Mouse (Mus musculus): ENCODE data around the gene Slc3a1. TPM values are rescaled to one million over a fixed set of nuclear protein-coding genes. Genes with fewer than 3 reads are reported as not detected.

The Slc3a1 gene
- polyA plus RNA-seq, 1 experiment from 2014 or later: 121 TPM

GRCm38 (mm10) chr17:85038761-85039160 is 10.6 kb downstream of the Slc3a1 start:
- H3K9ac ChIP-seq (ENCODE audit: low read depth, low read length): no peak overlapping the region
- TF ChIP-seq CTCF (IDR thresholded peaks at IDR 0.05; ENCODE audit: low read depth): no peak
- no peak for ATAC-seq
- H3K27ac ChIP-seq (ENCODE audit: low read depth, low read length): no peak overlapping the region
- 96% methylated on average over 5 of the region's 5 CpGs for WGBS
- peaks cover 11% of the 10 kb centered on the region; the same call in 1 of the 2 replicates for H3K4me1 ChIP-seq (replicated peaks; ENCODE audit: control insufficient read depth, insufficient read depth, low read length)
- H3K27me3 ChIP-seq (replicated peaks; ENCODE audit: control insufficient read depth, insufficient read depth, low read length): no peaks in the 10 kb centered on the region
- H3K9me3 ChIP-seq (ENCODE audit: control insufficient read depth): no peaks in the 10 kb centered on the region
- H3K4me3 ChIP-seq (ENCODE audit: low read depth, low read length): no peak overlapping the region
- H3K4me2 ChIP-seq (replicated peaks; ENCODE audit: low read depth): no peak overlapping the region
- peaks cover 12% of the 10 kb centered on the region; the same call in 1 of the 2 replicates for H3K36me3 ChIP-seq (ENCODE audit: control insufficient read depth, insufficient read depth)

- whole genome bisulfite sequencing: 36% methylated on average over 7 of the region's 7 CpGs
- H3K9me3 ChIP-seq (ENCODE audit: control insufficient read depth): no peaks in the 10 kb centered on the region
- peaks cover 7% of the 10 kb centered on the region; the same call in 1 of the 2 replicates for H3K36me3 ChIP-seq (ENCODE audit: control insufficient read depth, insufficient read depth)
- no peaks in the 10 kb centered on the region for H3K27me3 ChIP-seq (replicated peaks; ENCODE audit: control insufficient read depth, insufficient read depth, low read length)
- TF ChIP-seq CTCF (IDR thresholded peaks at IDR 0.05; ENCODE audit: low read depth): no peak
- peak overlapping the region; percentile 27; the same call in 1 of the 2 replicates for H3K4me2 ChIP-seq (replicated peaks; ENCODE audit: low read depth)
- H3K9ac ChIP-seq (ENCODE audit: low read depth, low read length): no peak overlapping the region
- H3K4me1 ChIP-seq (replicated peaks; ENCODE audit: control insufficient read depth, insufficient read depth, low read length): peaks cover 11% of the 10 kb centered on the region; the same call in 1 of the 2 replicates
- peak overlapping the region; percentile 54 for H3K27ac ChIP-seq (ENCODE audit: low read depth, low read length)
- no peak overlapping the region for H3K4me3 ChIP-seq (ENCODE audit: low read depth, low read length)
- 0 out of 2 replicates have a peak, but pooled peaks have one; percentile 19 for ATAC-seq
Observed at GRCm38 (mm10) chr17:85040913-85041312, 12.7 kb downstream of the Slc3a1 start.

- Histone ChIP-seq H3K27ac (ENCODE audit: low read depth, low read length) (peak overlapping the region; percentile 71; the same call in 1 of the 2 replicates), H3K9ac (ENCODE audit: low read depth, low read length) (no peak overlapping the region), H3K36me3 (ENCODE audit: control insufficient read depth, insufficient read depth) (peaks cover 12% of the 10 kb centered on the region; the same call in 1 of the 2 replicates), H3K4me2 (replicated peaks; ENCODE audit: low read depth) (no peak overlapping the region), H3K27me3 (replicated peaks; ENCODE audit: control insufficient read depth, insufficient read depth, low read length) (no peaks in the 10 kb centered on the region), H3K9me3 (ENCODE audit: control insufficient read depth) (no peaks in the 10 kb centered on the region), H3K4me1 (replicated peaks; ENCODE audit: control insufficient read depth, insufficient read depth, low read length) (peaks cover 11% of the 10 kb centered on the region; the same call in 1 of the 2 replicates), H3K4me3 (ENCODE audit: low read depth, low read length) (no peak overlapping the region)
- TF ChIP-seq CTCF (IDR thresholded peaks at IDR 0.05; ENCODE audit: low read depth): no peak
- WGBS: 50% methylated on average over 6 of the region's 6 CpGs
- no peak for ATAC-seq
Observed at GRCm38 (mm10) chr17:85042419-85042818, 14.2 kb downstream of the Slc3a1 start.

DNA sequence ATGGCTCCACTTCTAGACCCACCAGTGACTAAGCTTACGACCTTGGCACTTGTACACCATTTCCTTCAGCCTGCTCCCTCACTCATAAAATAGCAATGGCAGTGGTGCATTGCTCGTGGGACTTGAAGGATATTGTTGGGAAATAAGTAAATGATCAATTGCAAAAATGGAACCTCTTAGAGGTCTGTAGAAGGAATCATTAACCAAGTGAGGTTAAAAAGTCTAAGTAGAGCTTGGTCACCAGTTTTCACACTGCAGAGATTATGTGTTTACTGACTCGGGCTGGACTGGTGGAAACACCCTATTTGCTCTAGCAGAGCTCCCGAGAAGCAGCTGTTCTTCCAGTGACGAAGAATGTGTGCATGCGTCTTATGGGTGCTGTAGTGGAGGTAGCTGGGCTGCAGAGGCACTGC is 15.2 kb downstream of the Slc3a1 start:
- H3K4me3 ChIP-seq (ENCODE audit: low read depth, low read length): no peak overlapping the region
- no peaks in the 10 kb centered on the region for H3K27me3 ChIP-seq (replicated peaks; ENCODE audit: control insufficient read depth, insufficient read depth, low read length)
- no peak for TF ChIP-seq CTCF (IDR thresholded peaks at IDR 0.05; ENCODE audit: low read depth)
- peaks cover 7% of the 10 kb centered on the region; the same call in 1 of the 2 replicates for H3K36me3 ChIP-seq (ENCODE audit: control insufficient read depth, insufficient read depth)
- H3K4me1 ChIP-seq (replicated peaks; ENCODE audit: control insufficient read depth, insufficient read depth, low read length): peaks cover 11% of the 10 kb centered on the region; the same call in 1 of the 2 replicates
- peak overlapping the region; percentile 71 for H3K27ac ChIP-seq (ENCODE audit: low read depth, low read length)
- H3K9me3 ChIP-seq (ENCODE audit: control insufficient read depth): no peaks in the 10 kb centered on the region
- 32% methylated on average over 6 of the region's 6 CpGs for WGBS
- H3K9ac ChIP-seq (ENCODE audit: low read depth, low read length): no peak overlapping the region
- no peak overlapping the region for H3K4me2 ChIP-seq (replicated peaks; ENCODE audit: low read depth)
- peak; percentile 89 for ATAC-seq

GRCm38 (mm10) chr17:85044466-85044865 is 16.3 kb downstream of the Slc3a1 start:
- no peaks in the 10 kb centered on the region for H3K27me3 ChIP-seq (replicated peaks; ENCODE audit: control insufficient read depth, insufficient read depth, low read length)
- TF ChIP-seq CTCF (IDR thresholded peaks at IDR 0.05; ENCODE audit: low read depth): no peak
- H3K9me3 ChIP-seq (ENCODE audit: control insufficient read depth): no peaks in the 10 kb centered on the region
- H3K27ac ChIP-seq (ENCODE audit: low read depth, low read length): 0 out of 2 replicates have a peak overlapping the region, but pooled peaks have one; percentile 55
- H3K9ac ChIP-seq (ENCODE audit: low read depth, low read length): no peak overlapping the region
- peaks cover 5% of the 10 kb centered on the region; the same call in 1 of the 2 replicates for H3K36me3 ChIP-seq (ENCODE audit: control insufficient read depth, insufficient read depth)
- 74% methylated on average over 5 of the region's 5 CpGs for WGBS
- ATAC-seq: no peak
- H3K4me3 ChIP-seq (ENCODE audit: low read depth, low read length): no peak overlapping the region
- H3K4me1 ChIP-seq (replicated peaks; ENCODE audit: control insufficient read depth, insufficient read depth, low read length): peaks cover 11% of the 10 kb centered on the region; the same call in 1 of the 2 replicates
- H3K4me2 ChIP-seq (replicated peaks; ENCODE audit: low read depth): no peak overlapping the region

DNA sequence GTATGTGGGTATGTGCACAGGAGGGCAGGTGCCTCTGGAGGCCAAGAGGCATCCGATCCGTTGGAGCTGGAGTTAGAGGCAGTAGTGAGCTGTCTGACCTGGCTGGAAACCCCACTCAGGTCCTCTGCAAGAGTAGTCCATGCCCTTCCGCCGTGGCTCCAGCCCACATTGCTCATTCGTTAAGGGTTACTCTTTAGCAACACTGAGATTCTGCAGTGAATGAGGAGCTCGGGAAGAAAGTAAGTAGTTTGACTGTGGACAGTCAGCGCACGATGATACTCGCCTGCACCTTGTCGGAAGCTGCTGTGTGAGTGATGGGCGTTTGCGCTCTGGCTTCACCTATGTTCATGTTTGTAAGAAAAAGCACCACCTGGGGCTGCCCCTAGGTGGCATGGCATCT is 17.0 kb downstream of the Slc3a1 start:
- TF ChIP-seq CTCF (IDR thresholded peaks at IDR 0.05; ENCODE audit: low read depth): peak; percentile 40
- WGBS: 83% methylated on average over 12 of the region's 12 CpGs
- no peaks in the 10 kb centered on the region for H3K27me3 ChIP-seq (replicated peaks; ENCODE audit: control insufficient read depth, insufficient read depth, low read length)
- no peaks in the 10 kb centered on the region for H3K9me3 ChIP-seq (ENCODE audit: control insufficient read depth)
- H3K4me3 ChIP-seq (ENCODE audit: low read depth, low read length): no peak overlapping the region
- H3K27ac ChIP-seq (ENCODE audit: low read depth, low read length): no peak overlapping the region
- H3K9ac ChIP-seq (ENCODE audit: low read depth, low read length): no peak overlapping the region
- H3K36me3 ChIP-seq (ENCODE audit: control insufficient read depth, insufficient read depth): peaks cover 9% of the 10 kb centered on the region; the same call in 1 of the 2 replicates
- no peak for ATAC-seq
- no peak overlapping the region for H3K4me2 ChIP-seq (replicated peaks; ENCODE audit: low read depth)
- H3K4me1 ChIP-seq (replicated peaks; ENCODE audit: control insufficient read depth, insufficient read depth, low read length): peaks cover 11% of the 10 kb centered on the region; the same call in 1 of the 2 replicates
